Mouse (Mus musculus) embryonic stem cell, embryonic (primary cell): Measurements from ENCODE around the gene Gm28043.

Experiments
- CTCF ChIA-PET, 4 experiments: fragments of 300-600 bp in 2 of 4; fragments of 350-600 bp in 2 of 4; sonication (Branson Sonifier 250); formaldehyde crosslinking; loops; one replicate each; lab custom pipeline; 2022; ENCODE audit warnings: inconsistent platforms in 2 of 4; lab: Charles Lee
- POLR2A ChIA-PET, 4 experiments: fragments of 300-600 bp in 2 of 4; fragments of 350-600 bp in 2 of 4; sonication (Branson Sonifier 250); formaldehyde crosslinking; loops; one replicate each; lab custom pipeline; 2022; ENCODE audit warnings: antibody characterized with exemption in 4 of 4, inconsistent platforms in 1 of 4; lab: Charles Lee

Gm28043 gene

GRCm38 (mm10) chr17:29731266-29731952 lies 116.7 kb downstream of the Gm28043 start:
- ChIA-PET POLR2A (interaction anchor here in 1 of 4 experiments (0.6 to 1.1 kb wide), 3 partner anchors 19 to 86 kb away, joined by 3 to 4 read pairs (median 4); no protein-coding TSS in a partner anchor), CTCF (interaction anchor here (0.9 to 1.8 kb wide), 4 partner anchors 23 to 127 kb away, joined by 3 to 8 read pairs (median 4); no protein-coding TSS in a partner anchor)

GRCm38 (mm10) chr17:29731953-29732325 lies 117.3 kb downstream of the Gm28043 start:
- CTCF ChIA-PET: interaction anchor here (0.6 to 1.8 kb wide), 5 partner anchors 23 to 126 kb away, joined by 3 to 8 read pairs (median 4); no protein-coding TSS in a partner anchor
- POLR2A ChIA-PET: interaction anchor here in 1 of 4 experiments (0.6 kb wide), 2 partner anchors 40 to 86 kb away, joined by 3 to 4 read pairs; no protein-coding TSS in a partner anchor

GRCm38 (mm10) chr17:29732522-29732921 lies 117.8 kb downstream of the Gm28043 start:
- CTCF ChIA-PET: interaction anchor here in 1 of 4 experiments (0.6 kb wide), 1 partner anchor 93 kb away, joined by 3 read pairs; no protein-coding TSS in a partner anchor
- POLR2A ChIA-PET: interaction anchor here in 1 of 4 experiments (0.6 kb wide), 1 partner anchor 40 kb away, joined by 3 read pairs; no protein-coding TSS in a partner anchor

GRCm38 (mm10) chr17:29736448-29737014 lies 121.9 kb downstream of the Gm28043 start:
- CTCF ChIA-PET: interaction anchor here (0.6 to 2.0 kb wide), 9 partner anchors 9 to 147 kb away, joined by 3 to 6 read pairs (median 4); no protein-coding TSS in a partner anchor
- POLR2A ChIA-PET: interaction anchor here in 2 of 4 experiments (0.5 to 1.1 kb wide), 5 partner anchors 10 to 958 kb away, joined by 3 to 4 read pairs (median 3); partner anchors contain the start of gene Cmtr1 (in 1 of the 2)

GRCm38 (mm10) chr17:29737849-29738804 lies 123.5 kb downstream of the Gm28043 start:
- ChIA-PET POLR2A (interaction anchor here in 3 of 4 experiments (0.6 to 1.3 kb wide), 3 partner anchors 10 to 48 kb away, joined by 3 to 4 read pairs (median 4); no protein-coding TSS in a partner anchor), CTCF (interaction anchor here (0.6 to 2.4 kb wide), 12 partner anchors 17 to 1231 kb away, joined by 3 to 7 read pairs (median 3); no protein-coding TSS in a partner anchor)

GRCm38 (mm10) chr17:29747466-29747865 lies 132.8 kb downstream of the Gm28043 start:
- CTCF ChIA-PET: interaction anchor here in 3 of 4 experiments (0.8 to 2.0 kb wide), 7 partner anchors 11 to 135 kb away, joined by 3 to 17 read pairs (median 4); no protein-coding TSS in a partner anchor
- POLR2A ChIA-PET: interaction anchor here in 3 of 4 experiments (0.8 to 1.2 kb wide), 6 partner anchors 10 to 133 kb away, joined by 3 to 5 read pairs (median 4); partner anchors contain the start of genes Gm28043 (in 1 of the 3) and Rnf8 (in 1 of the 3)
